Mouse (Mus musculus): ENCODE results near the gene Slc29a4. TPM values are rescaled to one million over a fixed set of nuclear protein-coding genes. Genes with fewer than 3 reads are reported as not detected.

Gene Slc29a4
- total RNA-seq, 2 experiments from 2014 or later = 0.81 to 0.88 TPM

Other genes starting within 250 kb of the Slc29a4 start
- gene Ap5z1, start 228.6 kb upstream of the Slc29a4 start, total RNA-seq (2021) = 1 to 10 TPM; 7.3 to 8.1 TPM
- under 1 TPM; 0.23 to 0.66 TPM for gene Papolb, start 162.4 kb upstream of the Slc29a4 start, total RNA-seq (2021)
- gene Radil, start 141.4 kb upstream of the Slc29a4 start, total RNA-seq (2021) = 1 to 10 TPM; 7.2 to 7.9 TPM
- under 1 TPM; 0.27 to 0.39 TPM for gene Mmd2, start 83.7 kb upstream of the Slc29a4 start, total RNA-seq (2021)
- 10 to 100 TPM; 36.9 to 39.6 TPM for gene Wipi2, start 64.8 kb upstream of the Slc29a4 start, total RNA-seq (2021)
- gene Tnrc18, start 125.2 kb downstream of the Slc29a4 start, total RNA-seq (2021) = 10 to 100 TPM; 82.2 TPM
- gene Fbxl18, start 202.9 kb downstream of the Slc29a4 start, total RNA-seq (2021) = 1 to 10 TPM; 9.7 to 9.8 TPM
- gene Actb, start 214.2 kb downstream of the Slc29a4 start, total RNA-seq (2021) = 1,000 to 10,000 TPM; 2,802 to 2,810 TPM

Data from gastrocnemius, postnatal 4 days (tissue).